Mouse (Mus musculus): ENCODE measurements around the gene Ube2d3. TPM values are rescaled to one million over a fixed set of nuclear protein-coding genes. Genes with fewer than 3 reads are reported as not detected.
A peak's percentile ranks its signal among the peaks of the same experiment; 100 is the strongest.

Ube2d3 gene
- polyA plus RNA-seq, 1 experiment from 2014 or later: 420 TPM

- Histone ChIP-seq H3K4me3 (ENCODE audit: low read depth, low read length) (no peak overlapping the region), H3K9ac (ENCODE audit: low read length) (no peak overlapping the region), H3K9me3 (ENCODE audit: control insufficient read depth, low read length) (no peaks in the 10 kb centered on the region), H3K36me3 (ENCODE audit: control insufficient read depth, insufficient read depth, low read length) (no peaks in the 10 kb centered on the region), H3K4me2 (replicated peaks; ENCODE audit: low read depth) (no peak overlapping the region), H3K27me3 (ENCODE audit: control insufficient read depth, insufficient read depth, low read length) (no peaks in the 10 kb centered on the region), H3K27ac (replicated peaks) (no peak overlapping the region), H3K4me1 (replicated peaks; ENCODE audit: control insufficient read depth, insufficient read depth) (no peaks in the 10 kb centered on the region)
- DNase-seq (ENCODE audit: low spot score) (no peak), ATAC-seq (ENCODE audit: low FRiP score, low TSS enrichment) (no peak)
- 53% methylated on average over 9 of the region's 9 CpGs for WGBS
- TF ChIP-seq EP300 (optimal IDR thresholded peaks at IDR 0.05): no peak
- no peak for TF ChIP-seq CTCF (IDR thresholded peaks at IDR 0.05; ENCODE audit: low read depth)
Observed at GRCm38 (mm10) chr3:135411824-135412223, 26.1 kb upstream of the Ube2d3 start.

GRCm38 (mm10) chr3:135417245-135417644 lies 20.7 kb upstream of the Ube2d3 start:
- Histone ChIP-seq H3K27ac (replicated peaks) (0 out of 2 replicates have a peak overlapping the region, but pooled peaks have one; percentile 35), H3K4me2 (replicated peaks; ENCODE audit: low read depth) (no peak overlapping the region), H3K27me3 (ENCODE audit: control insufficient read depth, insufficient read depth, low read length) (no peaks in the 10 kb centered on the region), H3K9me3 (ENCODE audit: control insufficient read depth, low read length) (no peaks in the 10 kb centered on the region), H3K36me3 (ENCODE audit: control insufficient read depth, insufficient read depth, low read length) (no peaks in the 10 kb centered on the region), H3K4me3 (ENCODE audit: low read depth, low read length) (no peak overlapping the region), H3K4me1 (replicated peaks; ENCODE audit: control insufficient read depth, insufficient read depth) (no peaks in the 10 kb centered on the region), H3K9ac (ENCODE audit: low read length) (no peak overlapping the region)
- 86% methylated on average over 3 of the region's 3 CpGs for WGBS
- ATAC-seq (ENCODE audit: low FRiP score, low TSS enrichment) (no peak), DNase-seq (ENCODE audit: low spot score) (no peak)
- no peak for TF ChIP-seq EP300 (optimal IDR thresholded peaks at IDR 0.05)

- no peak for ATAC-seq (ENCODE audit: low FRiP score, low TSS enrichment)
Observed at GRCm38 (mm10) chr3:135417799-135418198, 20.1 kb upstream of the Ube2d3 start.

GRCm38 (mm10) chr3:135420542-135421309 lies 17.2 kb upstream of the Ube2d3 start:
- WGBS: 79% methylated on average over 9 of the region's 9 CpGs
- DNase-seq (ENCODE audit: low spot score) (no peak), ATAC-seq (ENCODE audit: low FRiP score, low TSS enrichment) (no peak)
- H3K9me3 ChIP-seq (ENCODE audit: control insufficient read depth, low read length): no peaks in the 10 kb centered on the region
- no peaks in the 10 kb centered on the region for H3K4me1 ChIP-seq (replicated peaks; ENCODE audit: control insufficient read depth, insufficient read depth)
- H3K36me3 ChIP-seq (ENCODE audit: control insufficient read depth, insufficient read depth, low read length): no peaks in the 10 kb centered on the region
- H3K27me3 ChIP-seq (ENCODE audit: control insufficient read depth, insufficient read depth, low read length): no peaks in the 10 kb centered on the region
- H3K4me3 ChIP-seq (ENCODE audit: low read depth, low read length): no peak overlapping the region
- no peak overlapping the region for H3K4me2 ChIP-seq (replicated peaks; ENCODE audit: low read depth)
- TF ChIP-seq CTCF (IDR thresholded peaks at IDR 0.05; ENCODE audit: low read depth): no peak
- no peak for TF ChIP-seq EP300 (optimal IDR thresholded peaks at IDR 0.05)
- no peak overlapping the region for H3K9ac ChIP-seq (ENCODE audit: low read length)
- no peak overlapping the region for H3K27ac ChIP-seq (replicated peaks)

More at GRCm38 (mm10) chr3:135417799-135418198, 20.1 kb upstream of the Ube2d3 start:
- no peaks in the 10 kb centered on the region for H3K4me1 ChIP-seq (replicated peaks; ENCODE audit: control insufficient read depth, insufficient read depth)
- H3K4me2 ChIP-seq (replicated peaks; ENCODE audit: low read depth): no peak overlapping the region
- H3K27ac ChIP-seq (replicated peaks): no peak overlapping the region
- no peak overlapping the region for H3K9ac ChIP-seq (ENCODE audit: low read length)
- H3K9me3 ChIP-seq (ENCODE audit: control insufficient read depth, low read length): no peaks in the 10 kb centered on the region
- TF ChIP-seq CTCF (IDR thresholded peaks at IDR 0.05; ENCODE audit: low read depth): no peak
- no peak for TF ChIP-seq EP300 (optimal IDR thresholded peaks at IDR 0.05)
- no peak for DNase-seq (ENCODE audit: low spot score)
- H3K36me3 ChIP-seq (ENCODE audit: control insufficient read depth, insufficient read depth, low read length): no peaks in the 10 kb centered on the region
- H3K27me3 ChIP-seq (ENCODE audit: control insufficient read depth, insufficient read depth, low read length): no peaks in the 10 kb centered on the region
- H3K4me3 ChIP-seq (ENCODE audit: low read depth, low read length): no peak overlapping the region
- WGBS: 63% methylated on average over 3 of the region's 3 CpGs

- Histone ChIP-seq H3K9ac (ENCODE audit: low read length) (no peak overlapping the region), H3K27ac (replicated peaks) (no peak overlapping the region), H3K36me3 (ENCODE audit: control insufficient read depth, insufficient read depth, low read length) (no peaks in the 10 kb centered on the region), H3K4me1 (replicated peaks; ENCODE audit: control insufficient read depth, insufficient read depth) (no peaks in the 10 kb centered on the region), H3K27me3 (ENCODE audit: control insufficient read depth, insufficient read depth, low read length) (no peaks in the 10 kb centered on the region), H3K4me2 (replicated peaks; ENCODE audit: low read depth) (no peak overlapping the region), H3K4me3 (ENCODE audit: low read depth, low read length) (no peak overlapping the region), H3K9me3 (ENCODE audit: control insufficient read depth, low read length) (no peaks in the 10 kb centered on the region)
- TF ChIP-seq CTCF (IDR thresholded peaks at IDR 0.05; ENCODE audit: low read depth) (no peak), EP300 (optimal IDR thresholded peaks at IDR 0.05) (no peak)
- DNase-seq (ENCODE audit: low spot score): no peak
- ATAC-seq (ENCODE audit: low FRiP score, low TSS enrichment): no peak
Observed at GRCm38 (mm10) chr3:135421310-135421594, 16.7 kb upstream of the Ube2d3 start.

GRCm38 (mm10) chr3:135422232-135422855 lies 15.6 kb upstream of the Ube2d3 start:
- TF ChIP-seq EP300 (optimal IDR thresholded peaks at IDR 0.05): no peak
- Histone ChIP-seq H3K36me3 (ENCODE audit: control insufficient read depth, insufficient read depth, low read length) (no peaks in the 10 kb centered on the region), H3K27ac (replicated peaks) (peak overlapping the region; percentile 95), H3K4me3 (ENCODE audit: low read depth, low read length) (peak overlapping the region; percentile 70), H3K9me3 (ENCODE audit: control insufficient read depth, low read length) (no peaks in the 10 kb centered on the region), H3K4me2 (replicated peaks; ENCODE audit: low read depth) (peak overlapping the region; percentile 71), H3K9ac (ENCODE audit: low read length) (peak overlapping the region; percentile 79), H3K27me3 (ENCODE audit: control insufficient read depth, insufficient read depth, low read length) (no peaks in the 10 kb centered on the region), H3K4me1 (replicated peaks; ENCODE audit: control insufficient read depth, insufficient read depth) (no peaks in the 10 kb centered on the region)
- no peak for DNase-seq (ENCODE audit: low spot score)
- WGBS: 12% methylated on average over 8 of the region's 8 CpGs
- no peak for ATAC-seq (ENCODE audit: low FRiP score, low TSS enrichment)

Measured in stomach, postnatal 0 days (tissue).